Mouse (Mus musculus): ENCODE measurements at regions not wholly inside any gene's neighbourhood (a gene's known extent, or its start where the extent isn't known, plus 50 kb on each side); places are given as distances from the start of the nearest gene placed in this dataset.

DNA sequence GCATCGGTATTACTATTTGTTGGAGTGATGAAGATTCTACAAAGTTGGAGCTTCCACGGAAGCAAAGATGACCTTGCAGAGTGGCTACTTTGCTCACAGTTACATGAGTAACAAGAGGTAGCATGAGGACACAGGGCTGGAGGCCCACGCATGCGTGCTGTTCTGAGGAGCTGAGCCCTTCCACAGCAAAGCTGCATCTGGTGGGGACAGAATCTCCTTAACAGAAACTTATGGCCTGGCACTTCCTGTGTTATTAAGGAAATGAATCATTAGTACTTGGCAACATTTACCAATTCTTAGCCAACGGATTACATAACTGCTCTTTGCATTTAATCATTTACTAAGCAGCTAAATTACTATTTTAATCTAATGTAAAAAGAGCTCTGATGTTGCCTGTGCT lies 160.8 kb upstream of the Apob start:
- TF ChIP-seq CTCF (IDR thresholded peaks at IDR 0.05; ENCODE audit: control insufficient read depth, insufficient read depth, insufficient replicate concordance, low read depth, low read length) (no peak), POLR2A (IDR thresholded peaks at IDR 0.05; ENCODE audit: control insufficient read depth, low read depth, low read length) (no peak)

All from testis, adult 2 months (tissue).